Mouse (Mus musculus) ES-E14 (cell line): ENCODE results near the gene Spata17.

ENCODE experiments used
- CHD2 ChIP-seq: IDR thresholded peaks from 2 replicates; pipeline ENCODE4 v1.6.1; 2014; ENCODE audit warnings: mild to moderate bottlenecking, low read depth, low read length, inconsistent platforms
- HCFC1 ChIP-seq: IDR thresholded peaks from 2 replicates; pipeline ENCODE4 v1.6.1; 2012; ENCODE audit warnings: low read length, inconsistent platforms, borderline replicate concordance; ENCODE audit not compliant: insufficient read depth
- ZC3H11A ChIP-seq: IDR thresholded peaks from 2 replicates; pipeline ENCODE4 v1.6.1; 2012; ENCODE audit warnings: low read depth, mild to moderate bottlenecking, inconsistent platforms, low read length, borderline replicate concordance
- ZNF384 ChIP-seq: IDR thresholded peaks from 2 replicates; pipeline ENCODE4 v1.6.1; 2012; ENCODE audit warnings: low read depth, low read length, inconsistent platforms

GRCm38 (mm10) chr1:187086027-187086426, 129.2 kb downstream of the Spata17 start:
- TF ChIP-seq CHD2 (no peak), ZC3H11A (no peak), HCFC1 (no peak), ZNF384 (no peak)
